Mouse (Mus musculus) Muller cell, postnatal 12 days (primary cell): ENCODE measurements at regions not wholly inside any gene's neighbourhood (a gene's known extent, or its start where the extent isn't known, plus 50 kb on each side); places are given as distances from the start of the nearest gene placed in this dataset.
A peak's percentile ranks its signal among the peaks of the same experiment; 100 is the strongest.
"Not testable (repeated sequence)": the region's sequence is repeated elsewhere in the genome, so short reads cannot be mapped to it uniquely, and the experiment has no call there.

Source experiments
- DNase-seq: peaks from one replicate; pipeline ENCODE4 v3.0.0-alpha.2; 2015; ENCODE audit errors: inconsistent ontology term

DNA sequence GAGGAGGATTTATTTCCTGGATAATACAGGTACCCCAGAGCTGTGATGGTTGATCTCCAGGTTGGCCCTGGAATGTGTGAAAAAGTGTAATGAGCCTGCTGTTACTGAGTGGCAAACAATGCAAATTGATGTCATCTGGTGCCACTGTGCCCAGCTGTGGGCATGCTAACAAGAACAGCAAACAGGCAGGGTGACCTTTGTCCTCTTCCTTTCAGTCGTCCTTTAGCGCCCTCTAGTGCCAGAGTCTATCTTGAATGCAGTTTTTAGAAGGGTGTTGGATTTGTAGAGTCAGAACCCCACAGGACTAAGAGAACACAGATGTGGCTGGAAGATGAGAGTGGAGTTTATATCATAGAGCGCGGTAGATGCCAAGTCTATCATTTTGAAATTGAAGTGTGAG is 164.3 kb downstream of the Sdhaf3 start:
- DNase-seq = no peak

- DNase-seq = no peak
Observed at GRCm38 (mm10) chr6:7133042-7133441, 177.2 kb downstream of the Sdhaf3 start.

- DNase-seq = no peak
Observed at GRCm38 (mm10) chr6:7134062-7134461, 178.3 kb downstream of the Sdhaf3 start.

GRCm38 (mm10) chr6:7134888-7135287 is 179.1 kb downstream of the Sdhaf3 start:
- no peak for DNase-seq

DNA sequence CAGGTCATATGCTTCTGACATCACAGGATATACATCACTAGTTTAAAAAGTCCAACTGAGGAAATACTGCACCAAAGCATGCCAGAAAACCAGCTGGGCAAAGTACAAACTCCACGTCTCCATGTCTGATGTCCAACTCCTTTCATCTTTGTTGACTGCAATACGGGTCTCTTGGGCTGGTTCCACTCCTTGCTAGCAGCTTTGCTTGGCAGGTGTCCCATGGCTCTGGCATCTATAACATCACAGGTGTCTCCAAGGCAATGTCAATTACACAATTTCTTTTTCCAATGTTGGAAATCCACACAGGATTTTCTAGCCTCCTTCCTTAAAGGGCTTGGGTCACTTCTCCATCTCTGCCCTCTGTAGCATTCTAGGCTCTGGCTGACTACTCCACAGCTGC is 225.9 kb downstream of the Sdhaf3 start:
- DNase-seq = no peak

DNA sequence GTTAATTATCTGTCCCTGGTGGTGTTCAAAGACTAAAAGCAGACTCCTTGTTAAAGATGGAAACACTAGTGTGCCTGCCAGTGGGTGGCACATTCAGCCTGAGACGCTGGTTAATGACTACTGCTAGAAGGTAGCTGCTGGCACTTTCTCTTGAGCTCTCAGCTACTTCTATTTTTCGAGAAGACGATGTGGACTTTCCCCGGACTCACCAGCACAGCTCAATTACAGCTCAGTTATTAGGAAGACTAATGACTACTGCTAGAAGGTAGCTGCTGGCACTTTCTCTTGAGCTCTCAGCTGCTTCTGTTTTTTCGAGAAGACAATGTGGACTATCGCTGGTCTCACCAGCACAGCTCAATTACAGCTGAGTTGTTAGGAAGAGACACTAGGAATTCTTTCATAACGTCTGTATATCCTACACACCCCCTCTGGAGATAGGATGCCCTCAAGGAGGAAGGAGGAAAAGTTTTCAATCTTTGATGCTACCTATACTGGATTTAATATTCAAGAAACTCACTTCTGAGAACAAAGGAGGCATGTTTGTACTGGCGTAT is 243.3 kb downstream of the Sdhaf3 start:
- DNase-seq = no peak

DNA sequence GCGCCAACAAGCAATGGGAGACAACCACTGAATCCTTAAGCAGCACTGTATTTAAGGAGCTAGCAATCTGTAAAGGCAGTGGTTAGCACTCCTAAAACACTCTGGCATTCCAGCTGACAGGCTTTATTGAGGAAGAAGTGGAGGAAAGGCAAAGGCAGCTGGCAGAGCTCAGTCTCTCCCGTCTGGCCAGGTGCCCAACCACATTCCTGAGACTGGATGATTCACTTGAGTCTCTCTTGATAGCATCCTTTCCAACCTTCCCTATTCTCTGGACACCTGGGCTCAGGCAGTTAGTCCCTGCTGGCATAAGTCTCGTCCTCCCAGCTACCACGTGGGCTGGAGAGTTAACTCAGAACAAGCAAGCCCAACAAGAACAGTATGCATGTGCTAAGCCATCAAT is 260.1 kb downstream of the Sdhaf3 start:
- peak; percentile 68 for DNase-seq

DNA sequence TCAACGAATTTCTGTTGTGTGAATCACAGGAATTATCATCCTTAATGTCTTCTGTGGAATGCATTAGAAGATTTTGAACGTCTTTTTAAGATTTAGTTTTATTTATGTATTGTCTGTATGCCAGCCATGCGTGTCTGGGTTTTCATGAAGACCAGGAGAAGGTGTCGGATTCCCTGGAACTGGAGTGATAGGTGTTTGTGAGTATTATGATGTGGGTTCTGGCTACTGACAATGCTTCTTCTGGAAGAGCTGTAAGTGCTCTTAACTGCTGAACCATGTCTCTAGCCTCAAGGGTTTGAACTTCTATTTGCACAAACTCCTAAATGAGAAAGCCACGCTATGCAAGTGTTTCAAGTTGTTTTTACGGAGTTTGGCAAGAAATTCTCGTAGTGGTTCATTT is 296.5 kb downstream of the Sdhaf3 start:
- no peak for DNase-seq

- no peak for DNase-seq
Observed at GRCm38 (mm10) chr6:7277431-7277830, 277.2 kb upstream of the Tac1 start.

DNA sequence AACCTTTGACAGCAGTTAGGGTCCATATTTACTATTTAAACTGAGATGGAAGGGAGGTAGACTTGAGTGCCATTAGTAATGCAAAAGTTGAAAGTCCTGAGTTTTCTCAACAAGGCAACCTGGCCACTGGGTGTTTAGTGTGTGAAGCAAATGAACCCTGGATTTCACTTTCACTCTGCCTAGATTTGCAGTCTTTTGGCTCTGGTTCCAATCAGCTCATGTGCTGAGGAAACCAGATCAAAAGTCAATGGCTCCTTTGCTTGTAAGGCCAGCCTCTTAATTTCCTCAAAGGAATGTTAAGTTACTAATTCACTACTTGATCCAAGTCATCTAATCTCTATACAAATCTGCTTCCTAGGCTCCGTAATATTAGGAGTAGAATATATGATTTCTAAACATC is 247.7 kb upstream of the Tac1 start:
- no peak for DNase-seq

GRCm38 (mm10) chr6:7313496-7313895 is 241.2 kb upstream of the Tac1 start:
- no peak for DNase-seq

- no peak for DNase-seq
Observed at GRCm38 (mm10) chr6:7326974-7327373, 227.7 kb upstream of the Tac1 start.

DNA sequence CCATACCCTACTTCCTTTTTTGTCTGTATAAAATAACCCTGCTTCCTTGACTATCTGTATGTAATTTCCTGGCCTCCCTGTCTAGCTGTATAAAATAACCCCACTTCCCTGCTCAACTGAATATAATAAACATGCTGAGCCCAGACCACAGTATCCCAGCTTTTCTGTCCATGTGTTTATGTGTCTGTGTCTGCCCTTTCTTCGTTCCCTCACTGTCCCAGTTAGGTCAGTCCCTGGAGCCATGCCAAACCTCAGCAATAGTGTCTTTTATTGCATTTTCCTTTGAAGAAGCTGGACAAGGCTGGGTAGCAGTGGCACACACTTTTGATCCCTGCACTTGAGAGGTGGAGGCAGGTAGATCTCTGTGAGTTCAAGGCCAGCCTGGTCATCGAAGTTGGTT is 198.0 kb upstream of the Tac1 start:
- peak; percentile 24 for DNase-seq

- DNase-seq = no peak
Observed at GRCm38 (mm10) chr6:7367166-7367565, 187.5 kb upstream of the Tac1 start.

DNA sequence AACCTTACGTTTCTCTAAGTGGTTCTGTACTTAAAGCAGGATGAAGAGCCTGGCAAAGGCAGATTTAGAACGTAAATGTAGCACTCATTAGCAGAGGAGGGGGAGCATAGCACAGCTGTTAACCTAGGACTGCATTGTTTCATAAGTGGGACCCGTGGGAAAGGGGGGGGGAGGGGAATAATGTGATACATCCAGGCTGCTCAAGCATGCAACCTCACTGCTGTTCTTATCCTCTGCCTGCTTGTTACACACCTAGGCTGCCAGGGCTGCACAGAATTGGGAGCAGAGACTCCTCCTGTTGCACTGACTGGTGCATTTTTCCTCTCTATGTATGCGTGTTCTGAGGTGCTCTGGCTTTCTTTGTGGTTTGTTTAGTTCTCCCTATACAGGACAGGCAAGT is 180.1 kb upstream of the Tac1 start:
- no peak for DNase-seq

DNA sequence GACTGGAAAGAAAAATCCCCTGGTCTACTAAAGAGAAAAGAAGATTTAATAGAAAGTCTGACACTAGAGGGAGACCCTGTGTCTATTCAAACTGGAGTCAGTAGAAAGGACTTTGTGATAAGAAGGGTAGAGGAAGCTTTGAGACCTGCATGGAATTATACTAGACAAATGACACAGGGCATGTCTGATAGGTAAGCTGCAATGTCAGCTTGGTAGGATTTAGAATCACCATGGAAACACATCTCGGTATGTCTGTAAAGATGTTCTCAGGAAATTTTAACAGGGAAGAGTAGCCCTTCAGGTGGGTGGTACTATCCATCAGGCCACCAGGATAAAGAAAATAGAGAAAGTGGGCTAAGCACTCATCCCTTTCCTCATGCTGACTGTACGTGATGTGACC is 178.8 kb upstream of the Tac1 start:
- no peak for DNase-seq

DNA sequence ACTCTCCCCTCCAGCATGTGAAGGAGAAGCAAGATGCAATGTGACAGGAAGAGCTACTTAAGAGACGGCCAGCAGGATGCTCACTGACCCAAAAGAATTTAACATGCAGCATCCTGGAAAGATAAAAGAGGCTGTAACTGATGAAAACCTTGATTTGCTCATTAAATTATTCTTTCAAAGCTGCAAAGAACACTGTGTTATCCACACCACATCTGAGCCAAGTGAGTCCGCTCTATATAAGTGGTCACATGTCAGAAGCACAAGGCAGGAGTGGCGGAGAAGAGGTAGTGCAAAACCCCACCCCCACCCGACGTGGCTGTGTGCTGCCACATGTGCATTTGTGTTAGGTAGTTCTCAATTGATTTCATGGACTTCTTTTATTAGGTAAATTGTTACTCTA is 176.0 kb upstream of the Tac1 start:
- peak; percentile 28 for DNase-seq

- no peak for DNase-seq
Observed at GRCm38 (mm10) chr6:7424731-7425130, 129.9 kb upstream of the Tac1 start.

DNA sequence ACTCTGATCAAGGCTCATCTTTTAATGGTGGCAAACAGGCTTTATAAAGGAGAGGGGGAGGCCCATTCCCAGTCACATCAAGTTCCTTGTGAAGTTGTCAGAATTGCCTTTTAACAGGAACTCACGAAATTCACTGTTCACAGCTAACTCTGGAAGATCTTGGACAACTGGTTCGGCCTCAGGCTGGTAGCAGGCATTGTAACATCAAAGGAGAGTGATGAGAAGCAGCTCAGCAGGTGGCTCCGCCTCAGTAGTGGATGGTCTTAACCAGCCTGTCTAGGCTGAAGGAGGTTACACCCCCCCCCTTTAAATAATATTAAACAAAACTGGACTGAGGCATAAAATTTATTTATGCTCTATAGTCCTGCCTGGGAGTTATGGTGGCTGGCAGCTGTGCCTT is 113.0 kb upstream of the Tac1 start:
- no peak for DNase-seq

GRCm38 (mm10) chr6:7442286-7442685 is 112.4 kb upstream of the Tac1 start:
- DNase-seq = not testable (repeated sequence)

DNA sequence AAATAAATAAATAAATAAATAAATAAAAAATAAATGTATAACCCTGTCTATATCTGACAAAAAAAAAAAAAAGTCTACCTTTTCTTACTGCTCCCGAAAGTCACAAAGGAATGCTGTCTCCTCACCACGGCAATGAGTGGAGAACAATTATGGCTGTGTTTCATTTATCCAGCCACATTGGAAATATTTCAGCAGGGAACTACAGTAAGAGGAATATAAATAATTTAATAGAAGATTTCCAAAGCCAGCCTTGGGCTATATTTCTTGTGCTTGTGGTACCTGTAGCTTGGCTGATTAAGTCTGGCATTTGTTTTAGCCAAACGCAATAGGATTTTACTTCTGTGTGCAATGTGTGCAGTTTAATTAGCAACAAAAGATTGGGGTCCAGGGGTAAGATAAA is 98.8 kb upstream of the Tac1 start:
- DNase-seq = no peak

GRCm38 (mm10) chr6:7463896-7464295 is 90.8 kb upstream of the Tac1 start:
- peak; percentile 58 for DNase-seq

DNA sequence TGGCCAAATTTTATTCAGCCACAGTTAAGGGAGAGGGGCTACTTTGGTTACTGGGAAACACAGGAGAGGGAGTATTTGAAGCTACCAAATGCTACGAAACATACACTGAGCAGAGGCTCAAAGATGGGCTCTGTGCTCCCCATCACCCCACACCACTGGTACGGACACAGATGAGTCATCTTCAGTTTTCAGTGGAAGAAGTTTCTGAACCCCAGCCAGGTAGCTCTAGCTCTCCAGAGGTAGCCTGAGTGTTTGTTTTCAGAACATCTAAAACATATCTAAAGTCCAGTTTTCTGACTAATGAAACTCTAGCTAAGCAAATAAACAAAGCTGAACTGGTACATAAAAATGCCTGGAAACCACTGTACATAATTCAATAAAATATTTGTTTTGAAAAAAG is 90.3 kb upstream of the Tac1 start:
- DNase-seq = peak; percentile 22

GRCm38 (mm10) chr6:7472366-7473026 is 82.2 kb upstream of the Tac1 start:
- peak; percentile 72 for DNase-seq
